Mouse (Mus musculus): ENCODE data around the gene Sipa1l1.

The Sipa1l1 gene

GRCm38 (mm10) chr12:82298662-82299460 is 129.7 kb downstream of the Sipa1l1 start:
- no peak for DNase-seq

- no peak for DNase-seq
Measured at GRCm38 (mm10) chr12:82304140-82304539, 135.0 kb downstream of the Sipa1l1 start.

GRCm38 (mm10) chr12:82306035-82306434 is 136.9 kb downstream of the Sipa1l1 start:
- peak; percentile 30 for DNase-seq

DNA sequence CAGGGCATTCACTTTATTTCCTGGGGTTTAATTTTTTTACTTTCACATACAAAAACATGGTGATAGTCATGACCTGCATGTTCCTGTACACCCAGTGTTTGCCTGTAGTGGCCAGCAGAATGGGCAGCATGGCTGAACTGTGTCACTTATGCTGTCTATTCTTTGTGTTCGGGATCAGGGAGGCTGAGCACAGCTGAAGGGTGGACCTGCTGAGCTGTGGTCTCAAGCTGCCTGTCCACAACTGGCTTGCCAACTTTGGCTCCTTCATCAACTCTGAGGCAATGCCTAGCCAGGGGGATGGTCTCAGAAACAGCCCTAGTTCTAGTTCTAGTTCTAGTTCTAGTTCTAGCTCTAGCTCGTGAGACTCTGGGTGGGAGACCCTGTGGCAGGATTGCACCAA is 142.5 kb downstream of the Sipa1l1 start:
- no peak for DNase-seq

DNA sequence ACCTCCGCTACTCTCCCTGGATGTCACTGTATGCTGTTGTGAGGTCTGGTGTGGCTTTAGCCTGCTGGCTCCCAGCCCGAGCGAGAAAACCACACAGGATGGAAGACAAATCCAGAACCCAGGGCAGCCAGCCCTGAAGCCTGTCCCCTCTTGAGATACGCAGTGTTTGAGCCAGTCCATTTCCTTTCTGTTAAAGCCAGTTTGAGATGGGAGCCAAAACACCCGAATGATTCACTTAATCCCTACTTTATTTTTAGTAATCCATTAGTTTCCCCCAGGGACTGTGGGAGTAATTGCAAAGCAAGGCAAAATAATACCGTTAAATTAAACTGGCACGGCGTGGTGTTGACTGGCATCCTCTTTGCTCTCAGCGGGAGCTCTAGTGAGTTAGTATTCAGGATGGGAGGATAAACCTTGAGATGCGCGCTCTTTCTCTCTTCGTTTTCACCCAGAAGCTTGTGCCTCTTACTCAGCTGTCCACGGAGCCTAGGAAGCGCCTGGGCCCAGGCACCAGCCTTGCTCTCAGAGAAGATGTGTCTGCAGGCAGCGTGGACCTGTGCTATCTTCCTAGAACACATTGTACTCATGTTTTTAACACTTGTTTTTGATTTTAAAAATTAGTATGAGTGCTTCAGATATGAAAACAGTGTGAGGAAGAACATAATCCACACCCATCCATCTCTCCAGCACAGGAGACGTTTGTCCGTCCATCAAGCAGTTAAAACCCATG is 143.1 kb downstream of the Sipa1l1 start:
- DNase-seq = peak; percentile 33

DNA sequence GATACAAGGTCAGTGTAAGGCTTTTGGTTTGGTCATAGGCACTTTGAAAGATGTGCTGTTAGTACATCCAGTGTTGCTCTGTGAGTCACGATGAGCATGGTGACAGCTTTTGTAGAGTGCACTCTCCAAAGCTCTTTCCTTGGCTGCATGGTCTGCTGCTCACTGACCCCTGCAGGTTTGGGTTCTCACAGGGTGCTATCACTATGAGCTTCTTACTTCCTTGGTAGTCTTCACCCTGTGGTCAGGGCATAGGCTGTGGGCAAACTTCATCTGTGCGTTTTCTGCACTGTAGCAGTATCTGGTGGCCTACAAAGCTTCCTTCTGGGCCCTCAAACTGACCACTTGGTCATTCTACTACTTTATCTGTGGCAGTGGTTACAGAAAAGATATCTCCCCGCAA is 144.0 kb downstream of the Sipa1l1 start:
- no peak for DNase-seq

GRCm38 (mm10) chr12:82319436-82320131 is 150.5 kb downstream of the Sipa1l1 start:
- no peak for DNase-seq

DNA sequence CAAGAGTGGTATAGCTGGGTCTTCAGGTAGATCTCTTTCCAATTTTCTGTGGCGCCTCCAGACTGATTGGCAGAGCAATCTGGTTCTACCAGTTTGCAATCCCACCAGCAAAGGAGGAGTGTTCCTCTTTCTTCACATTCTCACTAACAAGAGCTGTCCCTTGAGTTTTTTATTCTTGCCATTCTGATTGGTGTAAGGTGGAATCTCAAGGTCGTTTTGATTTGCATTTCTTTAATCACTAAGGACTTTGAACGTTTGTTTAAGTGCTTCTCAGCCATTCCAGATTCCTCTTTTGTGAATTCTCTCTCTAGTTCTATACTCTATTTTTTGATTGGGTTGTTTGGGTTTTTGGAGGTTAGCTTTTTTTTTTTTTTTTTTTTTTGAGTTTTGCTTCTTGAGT is 151.1 kb downstream of the Sipa1l1 start:
- no peak for DNase-seq

- no peak for DNase-seq
Measured at GRCm38 (mm10) chr12:82321397-82321796, 152.3 kb downstream of the Sipa1l1 start.

DNA sequence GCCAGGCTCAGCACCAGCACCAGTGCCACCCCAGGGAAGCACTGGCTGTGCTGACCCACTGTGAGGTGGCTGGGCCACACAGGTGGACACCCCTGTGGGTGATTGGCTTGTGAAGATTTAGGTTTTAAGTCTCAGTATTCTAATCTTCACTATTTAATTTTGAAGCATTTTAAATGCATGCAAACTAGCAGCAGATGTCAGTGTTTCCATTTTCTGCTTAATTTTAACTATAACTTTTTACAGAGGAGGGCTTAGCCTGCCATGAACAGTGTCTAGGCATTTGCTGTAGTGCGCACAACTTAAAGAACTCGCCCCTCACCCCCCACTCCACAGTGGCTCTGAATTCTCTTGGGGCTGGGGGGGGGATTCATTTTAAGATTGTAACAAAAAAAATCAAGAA is 152.7 kb downstream of the Sipa1l1 start:
- DNase-seq = no peak

- DNase-seq = no peak
Measured at GRCm38 (mm10) chr12:82322759-82323451, 153.8 kb downstream of the Sipa1l1 start.

DNA sequence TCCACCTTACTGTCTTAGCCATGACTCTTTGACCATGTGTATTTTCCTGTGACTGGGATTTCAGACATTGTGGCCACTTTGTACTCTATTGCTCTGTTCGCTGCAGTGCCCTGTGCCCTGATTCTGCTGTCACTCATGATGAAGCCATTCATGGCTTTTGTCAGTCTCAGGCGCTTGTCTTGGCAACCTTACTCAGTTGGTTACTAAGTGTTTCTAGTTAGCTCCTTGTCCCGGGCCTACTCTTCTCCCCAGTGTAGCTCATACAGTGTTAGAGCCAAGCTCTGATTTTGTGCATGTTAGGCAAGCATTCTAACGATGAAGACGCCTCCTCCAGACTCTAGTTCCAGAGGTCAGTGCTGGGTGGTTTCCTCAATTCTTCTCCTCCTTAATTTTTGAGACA is 155.5 kb downstream of the Sipa1l1 start:
- DNase-seq = no peak

GRCm38 (mm10) chr12:82325502-82325901 is 156.4 kb downstream of the Sipa1l1 start:
- no peak for DNase-seq

DNA sequence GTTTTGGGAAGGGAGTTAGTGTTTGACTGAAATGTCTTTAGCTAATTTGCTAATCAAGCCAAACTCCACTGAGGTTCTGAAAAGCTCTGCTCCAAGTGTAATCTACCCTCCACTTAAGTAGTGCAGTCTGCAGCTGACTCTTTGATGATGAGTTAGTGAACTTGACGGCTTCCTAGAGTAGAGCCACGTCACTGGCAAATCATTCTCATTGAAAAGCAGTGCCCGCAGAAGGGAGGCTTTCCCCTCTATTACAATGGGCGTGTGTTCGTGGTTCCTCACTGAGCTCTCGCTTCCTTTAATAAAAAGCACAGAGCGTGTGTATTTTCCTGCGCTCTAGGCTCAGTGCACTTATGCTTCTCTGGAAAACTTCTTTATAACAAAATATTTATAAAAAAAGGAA is 157.3 kb downstream of the Sipa1l1 start:
- DNase-seq = no peak

DNA sequence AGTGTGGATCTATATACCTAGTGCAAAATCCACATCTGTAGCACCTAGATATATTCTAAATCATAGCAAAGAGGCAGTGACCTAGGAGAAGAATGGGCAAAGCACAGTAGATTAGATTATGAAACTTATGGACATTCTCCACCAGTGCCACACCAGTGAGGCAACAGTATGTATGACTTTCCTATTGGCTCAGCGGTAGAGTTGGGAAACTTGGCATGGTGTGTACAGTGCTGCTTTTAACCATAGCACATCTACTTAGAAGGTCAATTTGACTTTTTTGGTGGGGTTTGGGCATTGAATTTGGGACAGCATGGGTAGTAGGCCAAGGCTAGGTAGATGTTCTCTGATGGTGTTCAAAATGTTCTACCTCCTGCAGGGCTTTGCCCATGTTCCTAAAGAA is 159.0 kb downstream of the Sipa1l1 start:
- DNase-seq = no peak

- DNase-seq = no peak
Measured at GRCm38 (mm10) chr12:82332836-82333614, 163.9 kb downstream of the Sipa1l1 start.

DNA sequence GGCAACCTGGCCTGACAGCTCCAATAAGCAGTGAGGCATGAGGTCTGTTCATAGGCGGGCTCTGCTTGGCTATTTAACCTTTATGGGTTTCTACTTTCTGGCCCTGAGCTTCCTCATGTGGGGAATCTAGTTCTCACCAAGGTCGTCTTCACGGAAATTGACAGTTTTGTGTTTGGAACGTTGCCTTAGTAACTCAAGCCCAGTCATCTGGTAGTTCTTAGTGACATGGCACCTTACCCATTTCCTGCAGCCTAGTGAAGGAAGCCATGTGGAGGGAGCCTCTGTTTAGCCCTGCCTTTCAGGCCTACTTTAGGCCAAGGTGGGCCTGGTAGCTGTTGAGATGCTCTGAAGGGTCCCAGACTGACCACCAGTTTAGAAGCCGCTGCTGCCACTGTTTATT is 164.9 kb downstream of the Sipa1l1 start:
- DNase-seq = no peak

- DNase-seq = no peak
Measured at GRCm38 (mm10) chr12:82334550-82334949, 165.4 kb downstream of the Sipa1l1 start.

GRCm38 (mm10) chr12:82335095-82335494 is 166.0 kb downstream of the Sipa1l1 start:
- no peak for DNase-seq

DNA sequence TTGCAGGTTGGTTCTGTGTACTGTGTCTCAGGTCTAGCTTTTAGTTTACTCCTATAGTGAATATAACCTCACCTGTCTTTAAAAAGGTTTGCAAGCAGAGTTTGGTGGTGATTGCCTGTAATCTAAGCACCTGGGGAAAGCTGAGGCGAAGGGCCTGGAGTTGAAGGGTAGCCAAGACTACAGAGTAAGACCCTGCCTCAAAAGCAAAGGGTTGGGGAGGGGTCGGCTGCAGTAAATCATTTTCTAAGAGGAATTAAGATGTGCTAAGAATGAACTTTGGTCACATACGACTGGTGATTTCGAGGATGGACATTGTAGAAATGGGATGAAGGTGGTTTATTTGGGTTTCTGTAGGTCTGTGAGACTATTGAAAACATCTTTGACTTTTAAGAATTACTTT is 169.4 kb downstream of the Sipa1l1 start:
- DNase-seq = no peak

- peak; percentile 43 for DNase-seq
Measured at GRCm38 (mm10) chr12:82339221-82339861, 170.2 kb downstream of the Sipa1l1 start.

Measured in lung, postnatal 14 days (tissue).